Mouse (Mus musculus): Measurements from ENCODE around the gene Strn3. TPM values are rescaled to one million over a fixed set of nuclear protein-coding genes. Genes with fewer than 3 reads are reported as not detected.

Strn3 gene
- total RNA-seq, 2 experiments from 2014 or later: 78.0 to 94.4 TPM

Other genes starting within 250 kb of the Strn3 start
- gene Coch, start 98.6 kb downstream of the Strn3 start, total RNA-seq (2021): 10 to 100 TPM; 27.4 to 30.9 TPM
- 10 to 100 TPM; 56.2 to 56.7 TPM for gene Ap4s1, start 864 bp downstream of the Strn3 start, total RNA-seq (2021)
- 10 to 100 TPM; 80.3 to 85.1 TPM for gene Hectd1, start 137.6 kb upstream of the Strn3 start, total RNA-seq (2021)

All from left cerebral cortex, postnatal 36 days (tissue).